Mouse (Mus musculus): ENCODE measurements around the gene Slco3a1.

GRCm38 (mm10) chr7:74386257-74386656 lies 168.3 kb downstream of the Slco3a1 start:
- no peak for TF ChIP-seq CTCF (IDR thresholded peaks at IDR 0.05; ENCODE audit: low read depth, low read length)
- TF ChIP-seq GATA1 (IDR thresholded peaks at IDR 0.05; ENCODE audit: borderline replicate concordance, low read length) = no peak
